Mouse (Mus musculus) CH12.LX (cell line): ENCODE data around the gene Rnf141.

Source experiments
- CTCF ChIP-seq, 2 experiments: IDR thresholded peaks in 1 of 2; conservative IDR thresholded peaks in 1 of 2; 2 replicates each; pipeline ENCODE4 v1.5.1; 2011 to 2012; ENCODE audit warnings: low read depth in 2 of 2, low read length in 2 of 2, improper control_type of control experiment in 1 of 2, inconsistent platforms in 1 of 2, mild to moderate bottlenecking in 1 of 2, moderate library complexity in 1 of 2
- ELF1 ChIP-seq: IDR thresholded peaks from 2 replicates; pipeline ENCODE4 v1.6.1; 2014; ENCODE audit warnings: low read depth, mild to moderate bottlenecking, inconsistent platforms, low read length, improper control_type of control experiment
- EP300 ChIP-seq: IDR thresholded peaks from 2 replicates; pipeline ENCODE4 v1.6.1; 2011; ENCODE audit warnings: low read length, improper control_type of control experiment
- POLR2A ChIP-seq: IDR thresholded peaks from 2 replicates; pipeline ENCODE4 v1.6.1; 2011; ENCODE audit warnings: low read depth, mild to moderate bottlenecking, improper control_type of control experiment, low read length
- RCOR1 ChIP-seq: conservative IDR thresholded peaks from 2 replicates; pipeline ENCODE4 v1.6.1; 2012; ENCODE audit warnings: low read depth, mild to moderate bottlenecking, inconsistent platforms, low read length, improper control_type of control experiment
- SMC3 ChIP-seq: IDR thresholded peaks from 2 replicates; pipeline ENCODE4 v1.6.1; 2011; ENCODE audit warnings: low read depth, low read length, improper control_type of control experiment
- ZKSCAN1 ChIP-seq: IDR thresholded peaks from 2 replicates; pipeline ENCODE4 v1.6.1; 2012; ENCODE audit warnings: low read depth, inconsistent platforms, low read length, improper control_type of control experiment, borderline replicate concordance

GRCm38 (mm10) chr7:110796367-110797051 lies 47.7 kb downstream of the Rnf141 start:
- TF ChIP-seq CTCF (conservative IDR thresholded peaks at IDR 0.05 in 1 of 2, IDR thresholded peaks at IDR 0.05 in 1 of 2; ENCODE audit: low read depth in 2 of 2, low read length in 2 of 2), result no peak
- no peak for TF ChIP-seq POLR2A
- no peak for TF ChIP-seq ZKSCAN1
- peak; percentile 80; the same call in 1 of the 2 replicates for TF ChIP-seq RCOR1
- no peak for TF ChIP-seq SMC3
- peak; percentile 77 for TF ChIP-seq EP300
- TF ChIP-seq ELF1, result peak; percentile 19; the same call in 1 of the 2 replicates
